Mouse (Mus musculus) spleen, adult 2 months (tissue): ENCODE data around the gene Rrnad1.
A peak's percentile ranks its signal among the peaks of the same experiment; 100 is the strongest.

Experiments used
- CTCF ChIP-seq: fragments of 200-500 bp; IDR thresholded peaks from 2 replicates; pipeline ENCODE4 v1.5.1; 2011; ENCODE audit warnings: mild to moderate bottlenecking, inconsistent platforms; ENCODE audit not compliant: insufficient read depth, insufficient read length, insufficient replicate concordance; ENCODE audit errors: extremely low read depth
- POLR2A ChIP-seq: fragments of 200-500 bp; IDR thresholded peaks from 2 replicates; pipeline ENCODE4 v1.6.1; 2011; ENCODE audit warnings: low read depth, low read length, inconsistent platforms

- TF ChIP-seq CTCF (no peak), POLR2A (peak; percentile 19; the same call in 1 of the 2 replicates)
These were observed 45.1 kb downstream of the Rrnad1 start, which contains the start of gene Prcc for GRCm38 (mm10) chr3:87885281-87886003.
